Mouse (Mus musculus) right cerebral cortex, postnatal 36 days (tissue): ENCODE results near the gene Donson.
"Not testable (repeated sequence)": the region's sequence is repeated elsewhere in the genome, so short reads cannot be mapped to it uniquely, and the experiment has no call there.

Experiments used
- DNase-seq, 2 experiments: peaks; one replicate each; pipeline ENCODE4 v3.0.0; 2022; ENCODE audit warnings: low spot score in 2 of 2, mixed read lengths in 1 of 2

The Donson gene

GRCm38 (mm10) chr16:91688023-91688618, 449 bp downstream of the Donson start:
- no peak for DNase-seq

DNA sequence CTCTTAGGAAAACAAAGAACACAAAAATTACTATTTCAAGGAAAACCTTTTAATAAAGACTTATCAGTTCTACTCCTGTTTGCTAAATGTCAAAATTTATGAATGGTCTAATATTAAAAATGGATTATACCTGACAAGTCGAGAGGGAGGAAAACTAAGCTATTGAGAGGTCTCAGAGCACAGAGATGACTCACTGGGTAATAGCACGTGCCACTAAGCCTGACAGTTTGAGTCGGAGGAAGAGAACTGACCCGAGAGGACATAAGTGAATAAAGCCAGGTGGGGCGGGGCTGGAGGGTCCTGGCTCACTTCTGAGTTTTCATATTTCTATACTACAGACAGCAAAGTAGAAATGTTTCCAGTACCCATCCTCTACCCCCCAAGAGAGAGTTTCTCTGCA, 2.2 kb downstream of the Donson start:
- DNase-seq: no peak

GRCm38 (mm10) chr16:91685526-91685925, 3.0 kb downstream of the Donson start:
- no peak for DNase-seq

GRCm38 (mm10) chr16:91680656-91681055, 7.9 kb downstream of the Donson start:
- DNase-seq: no peak

DNA sequence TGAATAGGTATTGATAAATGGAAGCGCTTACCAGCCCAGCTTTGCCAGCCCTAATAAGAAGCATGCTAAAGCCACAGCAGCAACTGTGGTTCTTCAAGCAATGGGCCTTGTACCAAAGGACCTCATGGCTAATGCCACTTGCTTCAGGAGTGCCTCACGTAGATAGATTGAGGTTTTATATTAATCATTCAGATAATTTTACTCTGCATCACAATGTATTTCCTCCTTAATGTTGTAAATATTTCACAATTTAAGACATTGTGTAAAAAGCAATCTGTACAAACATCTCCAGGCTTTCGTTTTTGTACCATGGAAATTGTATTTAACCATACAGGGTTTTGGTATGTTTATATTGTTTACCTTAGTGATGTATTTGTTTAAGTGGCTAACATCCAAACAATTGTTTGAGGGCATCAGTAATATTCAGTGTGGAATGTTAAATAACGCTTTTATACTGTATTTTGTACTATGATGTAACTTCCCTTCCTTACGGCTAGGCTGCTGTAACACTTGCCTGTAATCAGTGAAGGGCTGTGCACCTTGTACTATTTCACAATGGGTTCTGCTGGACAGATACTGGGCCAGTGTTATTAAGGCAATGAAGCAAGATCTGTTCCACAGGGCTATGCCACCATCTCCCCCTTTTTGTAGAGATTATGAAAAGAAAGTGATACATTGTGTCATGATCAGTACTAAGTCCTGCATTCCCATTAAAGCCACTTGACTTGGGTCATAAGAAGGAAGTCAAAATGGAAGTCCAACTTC, 10.2 kb downstream of the Donson start:
- DNase-seq: no peak

- no peak for DNase-seq
Measured at GRCm38 (mm10) chr16:91674500-91674899, 14.1 kb downstream of the Donson start.

DNA sequence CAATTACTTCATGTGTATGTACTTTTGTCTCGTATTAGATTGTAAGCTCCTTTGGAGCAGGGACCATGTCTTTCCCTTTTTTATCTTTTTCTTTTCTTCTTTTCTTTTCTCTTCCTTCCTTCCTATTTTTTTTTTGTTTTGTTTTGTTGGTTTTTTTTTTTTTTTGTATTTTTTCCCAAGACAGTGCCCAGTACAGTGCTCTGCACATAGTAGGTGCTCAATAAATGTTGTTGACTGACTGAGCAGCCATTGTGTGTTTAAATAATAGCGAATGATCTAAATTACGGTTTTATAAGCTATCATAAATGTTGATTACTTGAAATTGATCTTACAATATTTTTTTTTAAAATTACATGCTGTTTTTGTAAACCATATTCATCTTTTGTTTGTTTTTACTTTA, 24.8 kb downstream of the Donson start:
- no peak for DNase-seq

- peak in 1 of 2 experiments; percentile 21 for DNase-seq
Measured at GRCm38 (mm10) chr16:91662336-91662735, 26.2 kb downstream of the Donson start.

GRCm38 (mm10) chr16:91661397-91661796, 27.2 kb downstream of the Donson start:
- DNase-seq: no peak

- no peak for DNase-seq
Measured at GRCm38 (mm10) chr16:91659798-91660197, 28.8 kb downstream of the Donson start.

- DNase-seq: no peak
Measured at GRCm38 (mm10) chr16:91658471-91658870, 30.1 kb downstream of the Donson start.

GRCm38 (mm10) chr16:91657285-91657684, 31.3 kb downstream of the Donson start:
- no peak for DNase-seq

DNA sequence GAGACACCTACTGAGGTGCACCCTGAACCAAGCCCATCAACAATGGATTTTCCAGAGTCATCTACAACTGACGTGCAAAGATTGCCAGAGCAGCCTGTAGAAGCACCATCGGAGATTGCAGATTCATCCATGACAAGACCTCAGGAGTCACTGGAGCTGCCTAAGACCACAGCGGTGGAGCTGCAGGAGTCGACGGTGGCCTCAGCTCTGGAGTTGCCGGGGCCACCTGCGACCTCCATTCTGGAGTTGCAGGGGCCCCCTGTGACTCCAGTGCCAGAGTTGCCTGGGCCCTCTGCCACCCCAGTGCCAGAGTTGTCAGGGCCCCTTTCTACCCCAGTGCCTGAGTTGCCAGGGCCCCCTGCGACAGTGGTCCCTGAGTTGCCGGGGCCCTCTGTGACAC, 33.3 kb downstream of the Donson start:
- DNase-seq: no peak

DNA sequence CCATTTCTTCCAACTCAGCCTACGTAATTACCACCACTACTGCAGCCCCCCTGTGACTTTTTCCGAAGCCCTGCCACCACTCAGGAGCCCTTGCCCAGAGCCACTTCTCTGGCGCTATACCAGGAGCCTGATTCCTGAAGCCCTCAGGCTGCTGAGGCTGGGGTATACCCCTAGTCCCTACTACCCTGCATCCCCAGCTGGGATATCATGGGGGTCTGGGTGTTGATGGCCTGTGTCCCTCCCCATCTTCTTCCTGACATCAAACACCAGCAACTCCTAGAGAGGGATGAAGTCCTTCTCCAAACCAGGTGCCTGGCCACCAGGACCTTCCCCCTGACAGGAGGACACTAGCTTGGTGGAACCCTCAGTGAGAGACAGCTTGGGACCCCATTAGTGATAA, 36.4 kb downstream of the Donson start:
- DNase-seq: no peak

GRCm38 (mm10) chr16:91649781-91650180, 38.8 kb downstream of the Donson start:
- no peak for DNase-seq

GRCm38 (mm10) chr16:91649246-91649645, 39.3 kb downstream of the Donson start:
- no peak for DNase-seq

- peak; percentile 43 to 54 for DNase-seq
Measured at GRCm38 (mm10) chr16:91648220-91648550, 40.4 kb downstream of the Donson start.

- peak; percentile 96 to 97 for DNase-seq
Measured at GRCm38 (mm10) chr16:91647461-91648219, 40.9 kb downstream of the Donson start, which contains the start of gene Son. Son (plus strand) TSS chr16:91647506.

DNA sequence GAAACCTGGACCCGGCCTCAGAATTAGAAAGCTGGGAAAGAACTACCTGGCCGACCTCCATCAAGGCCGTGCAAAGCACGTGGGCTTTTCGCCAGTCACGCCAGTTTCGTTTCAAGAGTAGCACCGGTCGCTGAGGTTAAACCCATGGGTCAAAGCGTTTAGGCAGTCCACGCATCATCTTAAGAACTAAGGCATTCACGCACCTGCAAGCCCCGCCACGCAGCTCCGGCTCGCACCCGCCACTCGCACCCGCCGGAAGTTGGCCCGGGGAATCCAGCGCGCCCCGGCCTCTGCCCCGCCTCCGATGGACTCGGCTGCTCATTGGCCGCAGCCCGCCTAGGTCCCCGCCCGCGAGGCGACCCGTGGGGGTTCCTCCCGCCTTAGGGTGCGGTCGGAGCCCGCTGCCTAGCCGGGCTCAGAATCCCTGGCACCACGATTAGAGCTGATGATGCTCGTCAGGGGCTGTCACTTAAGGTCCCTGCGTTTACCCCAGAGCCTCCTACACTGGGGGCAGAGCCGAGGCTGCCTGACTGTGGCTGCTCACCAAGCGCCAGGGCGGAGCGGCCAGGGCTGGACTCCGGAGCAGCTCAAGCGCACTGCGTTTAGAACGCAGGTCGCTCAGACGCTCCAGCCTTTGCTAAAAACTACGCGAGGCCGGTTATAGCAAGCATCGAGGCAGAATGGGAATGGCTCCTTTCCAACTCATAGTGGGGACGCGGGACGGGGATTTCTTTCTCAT, 41.7 kb downstream of the Donson start, which contains the start of gene Gart:
TSS of gene Gart (minus strand) at position 272 of the 739 bp plus-strand sequence.
- DNase-seq: peak; percentile 88 to 89

- no peak for DNase-seq
Measured at GRCm38 (mm10) chr16:91645995-91646602, 42.5 kb downstream of the Donson start.

DNA sequence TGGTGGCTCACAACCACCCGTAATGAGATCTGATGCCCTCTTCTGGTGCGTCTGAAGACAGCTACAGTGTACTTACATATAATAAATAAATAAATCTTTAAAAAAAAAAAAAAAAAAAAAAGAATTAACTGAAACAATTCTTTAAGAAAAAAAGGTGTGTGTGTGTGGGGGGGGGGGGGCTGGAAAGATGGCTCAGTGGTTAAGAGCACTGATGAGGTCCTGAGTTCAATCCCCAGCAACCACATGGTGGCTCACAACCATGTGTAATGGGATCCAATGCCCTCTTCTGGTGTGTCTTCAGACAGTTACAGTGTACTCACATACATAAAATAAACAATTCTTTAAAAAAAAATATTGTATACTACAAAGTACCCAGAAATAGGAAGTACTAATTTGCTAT, 43.1 kb downstream of the Donson start:
- not testable (repeated sequence) for DNase-seq
